Mouse (Mus musculus) small intestine, adult 2 months (tissue): Measurements from ENCODE around the gene Slc38a10. TPM values are rescaled to one million over a fixed set of nuclear protein-coding genes. Genes with fewer than 3 reads are reported as not detected.

Experiments used
- H3K27ac ChIP-seq: fragments of 200-500 bp; 2 replicates; pipeline ENCODE4 v1.5.1; 2012; ENCODE audit warnings: low read depth, low read length, control low read depth, inconsistent platforms; ENCODE audit not compliant: insufficient read depth
- H3K27me3 ChIP-seq: fragments of 200-500 bp; 2 replicates; pipeline ENCODE4 v1.6.1; 2012; ENCODE audit warnings: mild to moderate bottlenecking, moderate library complexity, low read length, inconsistent platforms; ENCODE audit not compliant: control insufficient read depth, insufficient read depth
- H3K36me3 ChIP-seq: fragments of 200-500 bp; 2 replicates; pipeline ENCODE4 v1.6.1; 2012; ENCODE audit warnings: mild to moderate bottlenecking, low read length, control low read depth, inconsistent platforms; ENCODE audit not compliant: control insufficient read depth, insufficient read depth
- H3K4me1 ChIP-seq: fragments of 200-500 bp; 2 replicates; pipeline ENCODE4 v1.6.1; 2012; ENCODE audit warnings: low read length, inconsistent platforms, mixed read lengths; ENCODE audit not compliant: control insufficient read depth, insufficient read depth, insufficient read length
- H3K4me3 ChIP-seq: fragments of 200-500 bp; 2 replicates; pipeline ENCODE4 v1.5.1; 2012; ENCODE audit warnings: low read depth, mild to moderate bottlenecking, control low read depth, inconsistent platforms, low read length, moderate library complexity
- CTCF ChIP-seq: fragments of 200-500 bp; IDR thresholded peaks from 2 replicates; pipeline ENCODE4 v1.5.1; 2012; ENCODE audit warnings: low read depth, mild to moderate bottlenecking, control low read depth, inconsistent platforms, low read length, moderate library complexity, mixed read lengths; ENCODE audit not compliant: insufficient replicate concordance, insufficient read length; ENCODE audit errors: extremely low read depth
- POLR2A ChIP-seq: fragments of 200-500 bp; IDR thresholded peaks from 2 replicates; pipeline ENCODE4 v1.6.1; 2012; ENCODE audit warnings: low read depth, mild to moderate bottlenecking, control low read depth, inconsistent platforms, low read length, moderate library complexity
- WGBS: fragments of 180-500 bp; shearing (Covaris S2); methylation state at CpG from one replicate; pipeline ENCODE4 v1.1.7; 2018; 5-methylcytosine and 5-hydroxymethylcytosine counted together
- polyA plus RNA-seq: library from polyadenylated mRNA; depleted of rRNA; stranded (reverse); fragments of >200 nt; gene quantifications from 2 replicates; pipeline ENCODE4 v1.2.3, GENCODE M21; 2012

Gene Slc38a10
- polyA plus RNA-seq, 1 experiment = 108 TPM

DNA sequence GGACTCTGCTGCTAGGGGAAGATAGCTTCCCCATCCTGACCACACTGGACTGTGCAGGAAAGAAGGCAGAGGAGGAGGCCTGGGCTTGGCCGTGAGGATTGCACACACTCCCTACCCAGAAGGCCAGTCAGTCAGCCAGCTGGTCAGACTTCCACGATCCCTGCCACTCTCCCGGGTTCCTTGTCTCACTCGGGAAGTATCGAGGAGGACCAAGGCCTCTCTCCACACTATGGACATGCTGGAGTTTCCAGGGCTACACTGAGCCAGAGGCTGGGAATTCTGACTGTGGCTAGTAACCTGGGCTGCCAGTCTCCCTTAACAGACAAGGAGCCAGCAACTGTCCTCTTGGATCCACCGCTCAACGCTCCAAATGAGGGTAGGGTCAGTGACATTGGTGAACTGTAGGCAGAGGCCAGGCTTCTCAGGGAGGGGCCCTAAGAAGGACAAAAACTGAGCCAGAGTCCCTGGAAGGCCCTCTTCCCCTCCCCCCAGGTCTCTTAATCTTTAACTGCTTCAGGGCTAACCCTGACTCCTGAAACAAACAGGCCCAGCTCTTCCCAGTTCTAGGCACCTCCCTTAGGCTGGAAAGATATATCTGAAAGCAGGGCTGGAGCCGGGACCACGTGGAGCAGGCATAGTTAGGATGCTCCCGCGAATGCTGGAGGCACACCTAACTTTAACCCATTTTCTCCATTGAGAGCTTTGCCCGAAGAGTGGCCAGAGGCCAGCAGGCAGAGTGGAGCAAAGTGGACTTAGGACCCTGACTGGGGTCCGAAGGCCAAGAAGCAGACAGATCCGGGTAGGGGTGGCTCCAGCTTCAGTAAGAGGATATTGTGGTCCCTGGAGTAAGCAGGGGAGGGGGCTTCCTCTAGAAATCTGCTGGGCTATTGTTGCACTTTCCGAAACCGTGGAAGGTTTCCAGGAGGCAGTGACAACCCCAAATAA is 33.5 kb upstream of the Slc38a10 start:
- peak overlapping the region; percentile 70 for H3K4me3 ChIP-seq
- TF ChIP-seq CTCF = 0 out of 2 replicates have a peak, but pooled peaks have one; percentile 4
- peak; percentile 36; the same call in 1 of the 2 replicates for TF ChIP-seq POLR2A
- WGBS = 16% methylated on average over 16 of the region's 16 CpGs
- peak overlapping the region; percentile 97 for H3K27ac ChIP-seq
- no peaks in the 10 kb centered on the region for H3K27me3 ChIP-seq
- 0 out of 2 replicates have a peak, but pooled peaks cover 4% of the 10 kb centered on the region for H3K36me3 ChIP-seq
- peaks cover 7% of the 10 kb centered on the region for H3K4me1 ChIP-seq

- TF ChIP-seq POLR2A (no peak), CTCF (no peak)
- Histone ChIP-seq H3K27ac (no peak overlapping the region), H3K4me1 (peaks cover 12% of the 10 kb centered on the region), H3K27me3 (no peaks in the 10 kb centered on the region), H3K4me3 (no peak overlapping the region), H3K36me3 (0 out of 2 replicates have a peak, but pooled peaks cover 4% of the 10 kb centered on the region)
- 88% methylated on average over 11 of the region's 11 CpGs for WGBS
Observed at GRCm38 (mm10) chr11:120183708-120184107, 32.6 kb upstream of the Slc38a10 start.

- no peaks in the 10 kb centered on the region for H3K27me3 ChIP-seq
- no peak overlapping the region for H3K4me3 ChIP-seq
- no peak for TF ChIP-seq CTCF
- no peak for TF ChIP-seq POLR2A
- 0 out of 2 replicates have a peak, but pooled peaks cover 4% of the 10 kb centered on the region for H3K36me3 ChIP-seq
- H3K4me1 ChIP-seq = peaks cover 12% of the 10 kb centered on the region
- H3K27ac ChIP-seq = no peak overlapping the region
- 67% methylated on average over 1 of the region's 1 CpGs for WGBS
Observed at GRCm38 (mm10) chr11:120183180-120183579, 32.0 kb upstream of the Slc38a10 start.

DNA sequence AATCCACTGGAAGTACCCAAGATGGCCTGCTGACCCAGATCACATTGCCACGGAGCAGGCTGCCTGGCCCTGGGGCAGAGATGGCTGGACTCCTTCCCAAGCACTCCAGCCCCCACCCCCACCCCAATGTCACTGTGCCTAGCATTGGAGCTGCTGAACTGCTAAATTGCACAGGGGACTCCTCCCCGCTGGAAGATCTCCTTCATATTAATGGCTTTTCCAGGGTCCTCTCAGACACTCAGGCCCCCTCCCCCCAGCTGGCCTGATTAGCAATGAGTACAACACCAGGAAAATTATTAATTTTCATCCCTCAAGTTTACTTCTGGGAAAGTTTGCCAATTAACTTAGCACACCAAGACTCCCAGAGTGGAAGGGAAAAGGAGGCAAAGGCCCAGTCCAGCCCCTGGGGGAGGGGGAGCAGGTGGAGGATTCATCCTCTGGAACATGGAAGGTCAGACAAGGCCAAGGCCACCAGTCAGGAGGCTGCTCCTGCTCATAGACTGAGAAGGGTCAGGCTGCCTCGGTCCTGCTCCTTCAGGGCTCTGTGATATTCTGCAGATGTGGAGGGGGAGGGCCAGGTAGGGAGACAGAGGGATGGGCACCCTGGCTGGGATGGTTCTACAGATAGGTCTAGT is 31.4 kb upstream of the Slc38a10 start:
- Histone ChIP-seq H3K27me3 (no peaks in the 10 kb centered on the region), H3K4me3 (no peak overlapping the region), H3K36me3 (0 out of 2 replicates have a peak, but pooled peaks cover 2% of the 10 kb centered on the region), H3K27ac (no peak overlapping the region), H3K4me1 (peaks cover 12% of the 10 kb centered on the region)
- no peak for TF ChIP-seq CTCF
- WGBS = 66% methylated on average over 3 of the region's 3 CpGs

DNA sequence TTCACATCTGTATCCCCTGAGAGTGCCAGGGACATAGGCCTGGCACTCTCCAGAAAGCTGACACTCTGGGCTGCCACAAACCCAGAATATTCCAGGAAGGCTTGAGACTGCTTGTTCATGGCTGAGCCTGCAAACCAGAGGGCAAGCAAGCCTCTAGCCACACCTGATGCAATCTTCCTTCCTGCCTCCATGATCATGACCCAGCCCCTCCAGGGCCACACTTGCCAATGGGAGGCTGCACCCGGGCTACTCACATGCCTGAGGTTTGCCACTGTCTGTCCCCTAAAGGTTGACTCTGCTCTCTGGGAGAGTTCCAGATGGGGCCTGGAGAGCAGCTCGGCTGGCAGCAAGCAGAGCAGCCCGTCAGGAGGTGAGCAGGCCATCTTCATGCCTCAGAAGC is 30.2 kb upstream of the Slc38a10 start:
- TF ChIP-seq POLR2A = no peak
- Histone ChIP-seq H3K4me1 (peaks cover 12% of the 10 kb centered on the region; the same call in 1 of the 2 replicates), H3K27ac (no peak overlapping the region), H3K27me3 (no peaks in the 10 kb centered on the region), H3K36me3 (no peaks in the 10 kb centered on the region), H3K4me3 (no peak overlapping the region)
- WGBS = 70% methylated on average over 3 of the region's 3 CpGs

DNA sequence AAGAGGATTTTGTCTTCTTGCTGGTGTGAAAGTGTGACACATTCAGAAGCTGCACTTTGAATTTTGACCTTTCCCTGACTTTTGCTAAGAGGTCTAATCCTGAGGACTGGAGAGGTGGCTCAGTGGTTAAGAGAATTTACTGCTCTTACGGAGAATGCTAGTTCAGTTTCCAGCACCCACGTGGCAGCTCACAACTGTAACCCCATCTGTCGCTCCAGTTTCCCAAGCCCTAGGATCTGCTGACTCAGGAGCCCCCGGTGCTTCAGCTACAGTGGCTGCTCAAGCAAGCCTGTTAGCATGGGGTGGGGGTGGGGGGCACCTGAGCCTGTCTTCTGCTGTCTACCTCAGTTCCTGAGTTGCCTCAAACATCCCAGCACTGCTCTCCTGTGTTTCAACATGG is 28.2 kb upstream of the Slc38a10 start:
- H3K27ac ChIP-seq = no peak overlapping the region
- WGBS = 65% methylated on average over 4 of the region's 4 CpGs
- TF ChIP-seq CTCF (no peak), POLR2A (no peak)
- no peak overlapping the region for H3K4me3 ChIP-seq
- no peaks in the 10 kb centered on the region for H3K27me3 ChIP-seq
- no peaks in the 10 kb centered on the region for H3K36me3 ChIP-seq
- H3K4me1 ChIP-seq = peaks cover 10% of the 10 kb centered on the region; the same call in 1 of the 2 replicates

- H3K27me3 ChIP-seq = no peaks in the 10 kb centered on the region
- H3K4me3 ChIP-seq = no peak overlapping the region
- no peak overlapping the region for H3K27ac ChIP-seq
- TF ChIP-seq CTCF (no peak), POLR2A (no peak)
- H3K36me3 ChIP-seq = no peaks in the 10 kb centered on the region
- 73% methylated on average over 4 of the region's 4 CpGs for WGBS
- H3K4me1 ChIP-seq = 0 out of 2 replicates have a peak, but pooled peaks cover 5% of the 10 kb centered on the region
Observed at GRCm38 (mm10) chr11:120175948-120176347, 24.8 kb upstream of the Slc38a10 start.
